Mouse (Mus musculus) bone marrow macrophage, adult 2 months (primary cell): Measurements from ENCODE around the gene Tmeff1.

Experiments
- CTCF ChIP-seq: IDR thresholded peaks from 2 replicates; pipeline ENCODE4 v1.5.1; 2012; ENCODE audit warnings: low read depth, mild to moderate bottlenecking, low read length, moderate library complexity
- POLR2A ChIP-seq: IDR thresholded peaks from 2 replicates; pipeline ENCODE4 v1.6.1; 2012; ENCODE audit warnings: mild to moderate bottlenecking, low read depth, low read length, borderline replicate concordance

- TF ChIP-seq CTCF = no peak
- no peak for TF ChIP-seq POLR2A
These were observed 38.1 kb upstream of the Tmeff1 start for GRCm38 (mm10) chr4:48546568-48547496.
